ENCODE assay signal across 10 mouse cellular contexts in the genomic region with DNA sequence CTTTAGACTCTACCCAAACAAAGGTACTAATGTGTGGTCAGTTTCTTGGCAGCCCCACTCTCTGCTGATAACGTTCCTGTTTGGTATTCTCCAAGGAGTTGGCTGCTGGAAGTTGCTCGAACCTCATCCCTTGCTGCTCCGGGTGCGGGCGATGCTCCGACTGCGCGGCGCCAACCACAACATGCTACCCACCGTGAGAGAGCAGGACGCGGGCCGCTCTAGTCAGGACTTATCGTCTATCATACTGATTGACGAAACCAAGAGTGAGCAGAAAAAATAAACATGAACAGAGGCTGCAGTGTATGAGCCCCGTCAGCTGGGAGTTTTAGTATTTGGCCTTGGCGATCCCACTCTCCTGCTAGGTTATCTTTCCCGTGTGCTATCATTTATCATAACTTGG.
DNase-seq lines count a peak whose midpoint lies in the region; ATAC-seq and TF ChIP-seq lines count a peak whose summit lies in the region.
"Had no signal": no experiment of that assay in that cellular context is flagged by ENCODE, and none has a peak within 500 bp of the region (broad histone marks: within the 10 kb centered on the region; RNA-seq: fewer than 3 reads in every experiment).

No protein-coding gene starts in this region.

- peak overlapping the region; percentile 86 for H3K4me3 ChIP-seq in megakaryocyte, embryonic 14.5 days (replicated peaks)
- peak overlapping the region; percentile 8; the same call in 1 of the 2 replicates for H3K4me3 ChIP-seq in limb, embryonic 14.5 days (replicated peaks; ENCODE audit: low read length)
- peak overlapping the region; percentile 2; the same call in 1 of the 2 replicates for H3K4me3 ChIP-seq in stomach, embryonic 16.5 days (replicated peaks; ENCODE audit: low read length)
- H3K4me3 ChIP-seq: neural tube, embryonic 13.5 days had no signal

- H3K9me3 ChIP-seq in megakaryocyte, embryonic 14.5 days, result no peaks in the 10 kb centered on the region
- no peaks in the 10 kb centered on the region for H3K9me3 ChIP-seq in limb, embryonic 14.5 days (ENCODE audit: control insufficient read depth, low read length)
- H3K9me3 ChIP-seq in stomach, embryonic 16.5 days (replicated peaks; ENCODE audit: control insufficient read depth, low read length), result no peaks in the 10 kb centered on the region
- H3K9me3 ChIP-seq: neural tube, embryonic 13.5 days had no signal

- no peak for ATAC-seq in megakaryocyte, adult 5-6 weeks (ENCODE audit: poor library complexity, severe bottlenecking)
- no peak for ATAC-seq in limb, embryonic 14.5 days (ENCODE audit: low FRiP score, low read depth)
- ATAC-seq in stomach, embryonic 16.5 days (ENCODE audit: insufficient read depth, low FRiP score), result no peak
- ATAC-seq in activated CD4-positive, CD25-positive, alpha-beta regulatory T cell, adult 4 months, result no peak
- ATAC-seq: intestine, embryonic 16.5 days had no signal

- peak overlapping the region; percentile 23; the same call in 1 of the 2 replicates for H3K4me2 ChIP-seq in limb, embryonic 14.5 days (replicated peaks; ENCODE audit: low read depth, low read length, severe bottlenecking)
- peak overlapping the region; percentile 47 for H3K4me2 ChIP-seq in stomach, embryonic 16.5 days (ENCODE audit: low read depth, low read length)
- H3K4me2 ChIP-seq: neural tube, embryonic 13.5 days had no signal

- peak; percentile 52 for DNase-seq in heart, adult 8-10 months (ENCODE audit: low spot score)
- DNase-seq in limb, embryonic 14.5 days (ENCODE audit: low spot score), result no peak
- no peak for DNase-seq in cerebellum, postnatal 14 days
- no peak for DNase-seq in layer of hippocampus, adult 9-10 months (ENCODE audit: low spot score)

- H3K9ac ChIP-seq in limb, embryonic 14.5 days (ENCODE audit: low read depth, low read length, severe bottlenecking), result no peak overlapping the region
- peak overlapping the region; percentile 23; the same call in 1 of the 2 replicates for H3K9ac ChIP-seq in stomach, embryonic 16.5 days (ENCODE audit: low read length)
- H3K9ac ChIP-seq: neural tube, embryonic 13.5 days had no signal

- peak overlapping the region; percentile 56 for H3K27ac ChIP-seq in limb, embryonic 14.5 days (replicated peaks; ENCODE audit: low read depth, low read length)
- H3K27ac ChIP-seq in stomach, embryonic 16.5 days (ENCODE audit: low read length), result no peak overlapping the region
- H3K27ac ChIP-seq: neural tube, embryonic 13.5 days had no signal

- H3K27me3 ChIP-seq in megakaryocyte, embryonic 14.5 days (replicated peaks), result no peaks in the 10 kb centered on the region
- no peaks in the 10 kb centered on the region for H3K27me3 ChIP-seq in limb, embryonic 14.5 days (ENCODE audit: control insufficient read depth, insufficient read depth, low read length)
- no peaks in the 10 kb centered on the region for H3K27me3 ChIP-seq in stomach, embryonic 16.5 days (ENCODE audit: control insufficient read depth, insufficient read depth, low read length)
- H3K27me3 ChIP-seq: neural tube, embryonic 13.5 days had no signal

- H3K4me1 ChIP-seq in megakaryocyte, embryonic 14.5 days, result peaks cover 18% of the 10 kb centered on the region
- peaks cover 32% of the 10 kb centered on the region for H3K4me1 ChIP-seq in limb, embryonic 14.5 days (ENCODE audit: control insufficient read depth, insufficient read depth, low read length)
- peaks cover 9% of the 10 kb centered on the region for H3K4me1 ChIP-seq in stomach, embryonic 16.5 days (ENCODE audit: control insufficient read depth, insufficient read depth, low read length)
- H3K4me1 ChIP-seq: neural tube, embryonic 13.5 days had no signal

- TF ChIP-seq POLR2A in limb, embryonic 14.5 days (IDR thresholded peaks at IDR 0.05; ENCODE audit: borderline replicate concordance, extremely low read depth, insufficient read depth, insufficient read length), result no peak

- 49% methylated on average over 18 of the region's 18 CpGs for WGBS in limb, embryonic 14.5 days
- 32% methylated on average over 18 of the region's 18 CpGs for WGBS in stomach, embryonic 16.5 days

- H3K36me3 ChIP-seq in megakaryocyte, embryonic 14.5 days (replicated peaks; ENCODE audit: low read length), result no peaks in the 10 kb centered on the region
- no peaks in the 10 kb centered on the region for H3K36me3 ChIP-seq in limb, embryonic 14.5 days (ENCODE audit: control insufficient read depth, insufficient read depth, low read length)
- no peaks in the 10 kb centered on the region for H3K36me3 ChIP-seq in stomach, embryonic 16.5 days (ENCODE audit: control insufficient read depth, insufficient read depth, low read length)
- H3K36me3 ChIP-seq: neural tube, embryonic 13.5 days had no signal

Comparison
In these comparisons a context has a peak if more than half of its experiments do, and no peak if none do; other contexts are left out.
1. H3K4me3 ChIP-seq: peak in every context shown above with its lines; median percentile 86 in megakaryocyte, embryonic 14.5 days; 8 in limb, embryonic 14.5 days; 2 in stomach, embryonic 16.5 days.